Mouse (Mus musculus): ENCODE results near the gene Stk32b. TPM values are rescaled to one million over a fixed set of nuclear protein-coding genes. Genes with fewer than 3 reads are reported as not detected.

The Stk32b gene
- 0.26 and 0.60 TPM in 2 replicates for polyA plus RNA-seq (2014; fragmentation: Nextera tagmentation; extraction: Ambion mirVana)

- ATAC-seq (replicated peaks; ENCODE audit: low FRiP score): peak; percentile 43; the same call in 1 of the 2 replicates
Measured at GRCm38 (mm10) chr5:37716505-37717372, at the start of gene Stk32b. TSS of gene Stk32b (minus strand) at chr5:37717171.

GRCm38 (mm10) chr5:37765851-37766250 is 48.9 kb upstream of the Stk32b start:
- Histone ChIP-seq H3K27ac (ENCODE audit: low read depth, low read length) (no peak overlapping the region), H3K9ac (ENCODE audit: low read depth, low read length) (no peak overlapping the region), H3K9me3 (ENCODE audit: control insufficient read depth, low read length) (no peaks in the 10 kb centered on the region), H3K4me1 (replicated peaks; ENCODE audit: control insufficient read depth, insufficient read depth, low read length) (no peaks in the 10 kb centered on the region), H3K36me3 (ENCODE audit: control insufficient read depth, insufficient read depth, low read length) (no peaks in the 10 kb centered on the region), H3K27me3 (replicated peaks; ENCODE audit: control insufficient read depth, insufficient read depth, low read length) (no peaks in the 10 kb centered on the region), H3K4me3 (ENCODE audit: low read depth, low read length) (no peak overlapping the region), H3K4me2 (no peak overlapping the region)
- DNase-seq (ENCODE audit: low spot score) (no peak), ATAC-seq (replicated peaks; ENCODE audit: low FRiP score) (no peak)
- 85% methylated on average over 8 of the region's 8 CpGs for WGBS

More at GRCm38 (mm10) chr5:37716505-37717372, at the start of gene Stk32b:
- 2% methylated on average over 40 of the region's 40 CpGs for WGBS
- peak within 1 kb of the TSS; percentile 58 for H3K4me2 ChIP-seq
- no peak within 1 kb of the TSS for H3K9ac ChIP-seq (ENCODE audit: low read depth, low read length)
- H3K9me3 ChIP-seq (ENCODE audit: control insufficient read depth, low read length): no peaks in the 10 kb centered on the region
- H3K4me3 ChIP-seq (ENCODE audit: low read depth, low read length): peak within 1 kb of the TSS; percentile 25
- H3K27me3 ChIP-seq (replicated peaks; ENCODE audit: control insufficient read depth, insufficient read depth, low read length): peaks cover 29% of the 10 kb centered on the region
- H3K4me1 ChIP-seq (replicated peaks; ENCODE audit: control insufficient read depth, insufficient read depth, low read length): no peaks in the 10 kb centered on the region
- DNase-seq (ENCODE audit: low spot score): peak; percentile 33
- H3K36me3 ChIP-seq (ENCODE audit: control insufficient read depth, insufficient read depth, low read length): no peaks in the 10 kb centered on the region
- no peak within 1 kb of the TSS for H3K27ac ChIP-seq (ENCODE audit: low read depth, low read length)

GRCm38 (mm10) chr5:37762046-37762445 is 45.1 kb upstream of the Stk32b start:
- no peak overlapping the region for H3K27ac ChIP-seq (ENCODE audit: low read depth, low read length)
- no peaks in the 10 kb centered on the region for H3K27me3 ChIP-seq (replicated peaks; ENCODE audit: control insufficient read depth, insufficient read depth, low read length)
- no peak for ATAC-seq (replicated peaks; ENCODE audit: low FRiP score)
- no peak overlapping the region for H3K4me3 ChIP-seq (ENCODE audit: low read depth, low read length)
- no peak for DNase-seq (ENCODE audit: low spot score)
- H3K9ac ChIP-seq (ENCODE audit: low read depth, low read length): no peak overlapping the region
- H3K4me1 ChIP-seq (replicated peaks; ENCODE audit: control insufficient read depth, insufficient read depth, low read length): no peaks in the 10 kb centered on the region
- WGBS: 75% methylated on average over 3 of the region's 3 CpGs
- no peak overlapping the region for H3K4me2 ChIP-seq
- H3K9me3 ChIP-seq (ENCODE audit: control insufficient read depth, low read length): no peaks in the 10 kb centered on the region
- no peaks in the 10 kb centered on the region for H3K36me3 ChIP-seq (ENCODE audit: control insufficient read depth, insufficient read depth, low read length)

- H3K4me2 ChIP-seq: no peak overlapping the region
- no peak for DNase-seq (ENCODE audit: low spot score)
- H3K9me3 ChIP-seq (ENCODE audit: control insufficient read depth, low read length): no peaks in the 10 kb centered on the region
- no peaks in the 10 kb centered on the region for H3K4me1 ChIP-seq (replicated peaks; ENCODE audit: control insufficient read depth, insufficient read depth, low read length)
- H3K4me3 ChIP-seq (ENCODE audit: low read depth, low read length): no peak overlapping the region
- H3K36me3 ChIP-seq (ENCODE audit: control insufficient read depth, insufficient read depth, low read length): no peaks in the 10 kb centered on the region
- WGBS: 68% methylated on average over 7 of the region's 7 CpGs
- no peak for ATAC-seq (replicated peaks; ENCODE audit: low FRiP score)
- no peak overlapping the region for H3K9ac ChIP-seq (ENCODE audit: low read depth, low read length)
- no peaks in the 10 kb centered on the region for H3K27me3 ChIP-seq (replicated peaks; ENCODE audit: control insufficient read depth, insufficient read depth, low read length)
- no peak overlapping the region for H3K27ac ChIP-seq (ENCODE audit: low read depth, low read length)
Measured at GRCm38 (mm10) chr5:37753366-37753765, 36.4 kb upstream of the Stk32b start.

GRCm38 (mm10) chr5:37752027-37752967 is 35.3 kb upstream of the Stk32b start:
- ATAC-seq (replicated peaks; ENCODE audit: low FRiP score) (0 out of 2 replicates have a peak, but pooled peaks have one; percentile 45), DNase-seq (ENCODE audit: low spot score) (no peak)
- Histone ChIP-seq H3K27ac (ENCODE audit: low read depth, low read length) (no peak overlapping the region), H3K9ac (ENCODE audit: low read depth, low read length) (no peak overlapping the region), H3K27me3 (replicated peaks; ENCODE audit: control insufficient read depth, insufficient read depth, low read length) (no peaks in the 10 kb centered on the region), H3K4me3 (ENCODE audit: low read depth, low read length) (no peak overlapping the region), H3K9me3 (ENCODE audit: control insufficient read depth, low read length) (no peaks in the 10 kb centered on the region), H3K4me2 (no peak overlapping the region), H3K4me1 (replicated peaks; ENCODE audit: control insufficient read depth, insufficient read depth, low read length) (no peaks in the 10 kb centered on the region), H3K36me3 (ENCODE audit: control insufficient read depth, insufficient read depth, low read length) (no peaks in the 10 kb centered on the region)
- WGBS: 68% methylated on average over 8 of the region's 8 CpGs

- Histone ChIP-seq H3K4me2 (no peak overlapping the region), H3K36me3 (ENCODE audit: control insufficient read depth, insufficient read depth, low read length) (no peaks in the 10 kb centered on the region), H3K27ac (ENCODE audit: low read depth, low read length) (no peak overlapping the region), H3K9ac (ENCODE audit: low read depth, low read length) (no peak overlapping the region), H3K9me3 (ENCODE audit: control insufficient read depth, low read length) (no peaks in the 10 kb centered on the region), H3K4me1 (replicated peaks; ENCODE audit: control insufficient read depth, insufficient read depth, low read length) (no peaks in the 10 kb centered on the region), H3K4me3 (ENCODE audit: low read depth, low read length) (no peak overlapping the region), H3K27me3 (replicated peaks; ENCODE audit: control insufficient read depth, insufficient read depth, low read length) (no peaks in the 10 kb centered on the region)
- WGBS: 77% methylated on average over 13 of the region's 13 CpGs
- no peak for DNase-seq (ENCODE audit: low spot score)
- ATAC-seq (replicated peaks; ENCODE audit: low FRiP score): no peak
Measured at GRCm38 (mm10) chr5:37743889-37744707, 27.1 kb upstream of the Stk32b start.

GRCm38 (mm10) chr5:37736213-37736612 is 19.2 kb upstream of the Stk32b start:
- Histone ChIP-seq H3K36me3 (ENCODE audit: control insufficient read depth, insufficient read depth, low read length) (no peaks in the 10 kb centered on the region), H3K4me1 (replicated peaks; ENCODE audit: control insufficient read depth, insufficient read depth, low read length) (no peaks in the 10 kb centered on the region), H3K27ac (ENCODE audit: low read depth, low read length) (no peak overlapping the region), H3K9ac (ENCODE audit: low read depth, low read length) (no peak overlapping the region), H3K27me3 (replicated peaks; ENCODE audit: control insufficient read depth, insufficient read depth, low read length) (no peaks in the 10 kb centered on the region), H3K4me2 (no peak overlapping the region), H3K9me3 (ENCODE audit: control insufficient read depth, low read length) (0 out of 2 replicates have a peak, but pooled peaks cover 2% of the 10 kb centered on the region), H3K4me3 (ENCODE audit: low read depth, low read length) (no peak overlapping the region)
- ATAC-seq (replicated peaks; ENCODE audit: low FRiP score) (no peak), DNase-seq (ENCODE audit: low spot score) (no peak)
- WGBS: 52% methylated on average over 7 of the region's 7 CpGs

- H3K9ac ChIP-seq (ENCODE audit: low read depth, low read length): no peak within 1 kb of the TSS
- no peaks in the 10 kb centered on the region for H3K4me1 ChIP-seq (replicated peaks; ENCODE audit: control insufficient read depth, insufficient read depth, low read length)
- H3K36me3 ChIP-seq (ENCODE audit: control insufficient read depth, insufficient read depth, low read length): no peaks in the 10 kb centered on the region
- DNase-seq (ENCODE audit: low spot score): no peak
- no peak within 1 kb of the TSS for H3K4me2 ChIP-seq
- 0 out of 2 replicates have a peak, but pooled peaks cover 2% of the 10 kb centered on the region for H3K9me3 ChIP-seq (ENCODE audit: control insufficient read depth, low read length)
- H3K27me3 ChIP-seq (replicated peaks; ENCODE audit: control insufficient read depth, insufficient read depth, low read length): no peaks in the 10 kb centered on the region
- H3K4me3 ChIP-seq (ENCODE audit: low read depth, low read length): no peak within 1 kb of the TSS
- ATAC-seq (replicated peaks; ENCODE audit: low FRiP score): no peak
- 52% methylated on average over 5 of the region's 5 CpGs for WGBS
- no peak within 1 kb of the TSS for H3K27ac ChIP-seq (ENCODE audit: low read depth, low read length)
Measured at GRCm38 (mm10) chr5:37735224-37735623, 18.3 kb upstream of the Stk32b start, which contains the start of gene Cytl1. TSS of gene Cytl1 (plus strand) at chr5:37735519.
